Mouse (Mus musculus) midbrain, embryonic 13.5 days (tissue): ENCODE results near the gene Pde6d. TPM values are rescaled to one million over a fixed set of nuclear protein-coding genes. Genes with fewer than 3 reads are reported as not detected.
"Not testable (repeated sequence)": the region's sequence is repeated elsewhere in the genome, so short reads cannot be mapped to it uniquely, and the experiment has no call there.

Experiments used
- ATAC-seq: fragments of 200-750 bp; cut with Nextera tagmentation; 2 replicates; pipeline ENCODE4 v1.8.0; 2017; ENCODE audit warnings: mild to moderate bottlenecking, moderate TSS enrichment, moderate library complexity
- H3K27ac ChIP-seq: fragments of 300-500 bp; sonication (generic); 2 replicates; pipeline ENCODE4 v1.5.1; 2015; ENCODE audit warnings: inconsistent platforms, mild to moderate bottlenecking, moderate library complexity
- H3K27me3 ChIP-seq: fragments of 300-500 bp; sonication (generic); 2 replicates; pipeline ENCODE4 v1.6.1; 2015; ENCODE audit warnings: mild to moderate bottlenecking, inconsistent platforms
- H3K36me3 ChIP-seq: fragments of 300-500 bp; sonication (generic); 2 replicates; pipeline ENCODE4 v1.6.1; 2015; ENCODE audit warnings: mild to moderate bottlenecking, inconsistent platforms
- H3K4me1 ChIP-seq: fragments of 300-500 bp; sonication (generic); replicated peaks from 2 replicates; pipeline ENCODE4 v1.6.1; 2015; ENCODE audit warnings: inconsistent platforms
- H3K4me2 ChIP-seq: fragments of 300-500 bp; sonication (generic); replicated peaks from 2 replicates; pipeline ENCODE4 v1.6.1; 2015; ENCODE audit warnings: moderate library complexity, mild to moderate bottlenecking, inconsistent platforms
- H3K4me3 ChIP-seq: fragments of 300-500 bp; sonication (generic); replicated peaks from 2 replicates; pipeline ENCODE4 v1.5.1; 2015; ENCODE audit warnings: mild to moderate bottlenecking, inconsistent platforms
- H3K9ac ChIP-seq: fragments of 300-500 bp; sonication (generic); replicated peaks from 2 replicates; pipeline ENCODE4 v1.6.1; 2015; ENCODE audit warnings: mild to moderate bottlenecking, inconsistent platforms
- H3K9me3 ChIP-seq: fragments of 300-500 bp; sonication (generic); 2 replicates; pipeline ENCODE4 v1.6.1; 2016; ENCODE audit warnings: mild to moderate bottlenecking, inconsistent platforms
- WGBS: fragments of 180-500 bp; shearing (Covaris S2); methylation state at CpG from one replicate; pipeline ENCODE4 v1.1.7; 2015; 5-methylcytosine and 5-hydroxymethylcytosine counted together
- polyA plus RNA-seq: library from polyadenylated mRNA; unstranded; fragments of >200 nt; fragmentation: Nextera tagmentation; extraction: Ambion mirVana; gene quantifications from 2 replicates; pipeline ENCODE4 v1.2.1, GENCODE M21; 2015

The Pde6d gene
- polyA plus RNA-seq, 1 experiment from 2014 or later: 90.2 TPM

GRCm38 (mm10) chr1:86559232-86559631 lies 23.2 kb downstream of the Pde6d start:
- H3K27ac ChIP-seq: no peak overlapping the region
- H3K4me1 ChIP-seq: no peaks in the 10 kb centered on the region
- ATAC-seq: no peak
- no peaks in the 10 kb centered on the region for H3K27me3 ChIP-seq
- no peak overlapping the region for H3K4me2 ChIP-seq
- peaks cover 42% of the 10 kb centered on the region for H3K36me3 ChIP-seq
- WGBS: 92% methylated on average over 3 of the region's 3 CpGs
- H3K9me3 ChIP-seq: no peaks in the 10 kb centered on the region
- no peak overlapping the region for H3K9ac ChIP-seq
- H3K4me3 ChIP-seq: no peak overlapping the region

GRCm38 (mm10) chr1:86557872-86558271 lies 24.6 kb downstream of the Pde6d start:
- Histone ChIP-seq H3K9me3 (no peaks in the 10 kb centered on the region), H3K27me3 (no peaks in the 10 kb centered on the region), H3K4me3 (no peak overlapping the region), H3K27ac (no peak overlapping the region), H3K4me1 (no peaks in the 10 kb centered on the region), H3K4me2 (no peak overlapping the region), H3K36me3 (peaks cover 29% of the 10 kb centered on the region), H3K9ac (no peak overlapping the region)
- 83% methylated on average over 7 of the region's 7 CpGs for WGBS
- ATAC-seq: no peak

- no peaks in the 10 kb centered on the region for H3K9me3 ChIP-seq
- H3K9ac ChIP-seq: no peak overlapping the region
- WGBS: 89% methylated on average over 3 of the region's 3 CpGs
- H3K4me2 ChIP-seq: no peak overlapping the region
- no peak overlapping the region for H3K27ac ChIP-seq
- no peak for ATAC-seq
- no peaks in the 10 kb centered on the region for H3K27me3 ChIP-seq
- H3K36me3 ChIP-seq: peaks cover 26% of the 10 kb centered on the region
- no peaks in the 10 kb centered on the region for H3K4me1 ChIP-seq
- H3K4me3 ChIP-seq: no peak overlapping the region
Measured at GRCm38 (mm10) chr1:86555665-86556064, 26.8 kb downstream of the Pde6d start.

- H3K27ac ChIP-seq: no peak overlapping the region
- H3K4me1 ChIP-seq: no peaks in the 10 kb centered on the region
- no peaks in the 10 kb centered on the region for H3K9me3 ChIP-seq
- WGBS: 12% methylated on average over 2 of the region's 2 CpGs
- H3K4me2 ChIP-seq: no peak overlapping the region
- no peak for ATAC-seq
- no peak overlapping the region for H3K4me3 ChIP-seq
- H3K9ac ChIP-seq: no peak overlapping the region
- no peaks in the 10 kb centered on the region for H3K27me3 ChIP-seq
- H3K36me3 ChIP-seq: peaks cover 21% of the 10 kb centered on the region
Measured at GRCm38 (mm10) chr1:86551877-86552276, 30.6 kb downstream of the Pde6d start.

- 68% methylated on average over 4 of the region's 4 CpGs for WGBS
- H3K4me1 ChIP-seq: no peaks in the 10 kb centered on the region
Measured at GRCm38 (mm10) chr1:86551299-86551698, 31.1 kb downstream of the Pde6d start.

GRCm38 (mm10) chr1:86546797-86547196 lies 35.6 kb downstream of the Pde6d start:
- no peak overlapping the region for H3K9ac ChIP-seq
- no peak overlapping the region for H3K4me3 ChIP-seq
- ATAC-seq: no peak
- 55% methylated on average over 3 of the region's 3 CpGs for WGBS
- H3K36me3 ChIP-seq: peaks cover 61% of the 10 kb centered on the region
- no peak overlapping the region for H3K27ac ChIP-seq
- H3K9me3 ChIP-seq: no peaks in the 10 kb centered on the region
- no peak overlapping the region for H3K4me2 ChIP-seq
- H3K4me1 ChIP-seq: no peaks in the 10 kb centered on the region
- H3K27me3 ChIP-seq: no peaks in the 10 kb centered on the region

More at GRCm38 (mm10) chr1:86551299-86551698, 31.1 kb downstream of the Pde6d start:
- no peak for ATAC-seq
- Histone ChIP-seq H3K36me3 (peaks cover 21% of the 10 kb centered on the region), H3K4me2 (no peak overlapping the region), H3K27ac (no peak overlapping the region), H3K9me3 (no peaks in the 10 kb centered on the region), H3K4me3 (no peak overlapping the region), H3K27me3 (no peaks in the 10 kb centered on the region), H3K9ac (no peak overlapping the region)

GRCm38 (mm10) chr1:86542584-86542983 lies 39.8 kb downstream of the Pde6d start:
- Histone ChIP-seq H3K4me1 (no peaks in the 10 kb centered on the region), H3K4me2 (no peak overlapping the region), H3K9ac (no peak overlapping the region), H3K27ac (no peak overlapping the region), H3K4me3 (no peak overlapping the region), H3K9me3 (no peaks in the 10 kb centered on the region), H3K36me3 (peaks cover 63% of the 10 kb centered on the region), H3K27me3 (no peaks in the 10 kb centered on the region)
- 96% methylated on average over 2 of the region's 2 CpGs for WGBS
- ATAC-seq: no peak

GRCm38 (mm10) chr1:86539583-86539982 lies 42.8 kb downstream of the Pde6d start:
- H3K4me2 ChIP-seq, H3K27ac ChIP-seq, H3K9me3 ChIP-seq, H3K4me3 ChIP-seq, H3K9ac ChIP-seq, ATAC-seq, H3K27me3 ChIP-seq, H3K4me1 ChIP-seq: not testable (repeated sequence)
- H3K36me3 ChIP-seq: peaks cover 36% of the 10 kb centered on the region
- 89% methylated on average over 12 of the region's 12 CpGs for WGBS

GRCm38 (mm10) chr1:86538383-86538782 lies 44.0 kb downstream of the Pde6d start:
- WGBS: 57% methylated on average over 3 of the region's 3 CpGs

GRCm38 (mm10) chr1:86533411-86534130 lies 48.9 kb downstream of the Pde6d start:
- ATAC-seq: no peak
- peaks cover 33% of the 10 kb centered on the region for H3K4me1 ChIP-seq
- H3K4me2 ChIP-seq: no peak overlapping the region

More at GRCm38 (mm10) chr1:86538383-86538782, 44.0 kb downstream of the Pde6d start:
- no peak overlapping the region for H3K27ac ChIP-seq
- H3K4me3 ChIP-seq: no peak overlapping the region
- no peak overlapping the region for H3K9ac ChIP-seq
- H3K4me1 ChIP-seq: no peaks in the 10 kb centered on the region
- ATAC-seq: no peak
- H3K36me3 ChIP-seq: peaks cover 27% of the 10 kb centered on the region
- H3K9me3 ChIP-seq: no peaks in the 10 kb centered on the region
- H3K27me3 ChIP-seq: no peaks in the 10 kb centered on the region
- no peak overlapping the region for H3K4me2 ChIP-seq

GRCm38 (mm10) chr1:86532362-86533051 lies 49.9 kb downstream of the Pde6d start:
- peak overlapping the region; percentile 17 for H3K4me3 ChIP-seq
- H3K27me3 ChIP-seq: no peaks in the 10 kb centered on the region
- 0 out of 2 replicates have a peak overlapping the region, but pooled peaks have one; percentile 24 for H3K9ac ChIP-seq
- peaks cover 33% of the 10 kb centered on the region for H3K4me1 ChIP-seq
- 25% methylated on average over 11 of the region's 11 CpGs for WGBS
- peaks cover 27% of the 10 kb centered on the region for H3K36me3 ChIP-seq
- H3K27ac ChIP-seq: peak overlapping the region; percentile 69
- no peaks in the 10 kb centered on the region for H3K9me3 ChIP-seq
- peak; percentile 62 for ATAC-seq
- H3K4me2 ChIP-seq: peak overlapping the region; percentile 35

More at GRCm38 (mm10) chr1:86533411-86534130, 48.9 kb downstream of the Pde6d start:
- H3K9me3 ChIP-seq: no peaks in the 10 kb centered on the region
- H3K27me3 ChIP-seq: no peaks in the 10 kb centered on the region
- H3K9ac ChIP-seq: no peak overlapping the region
- 78% methylated on average over 6 of the region's 6 CpGs for WGBS
- no peak overlapping the region for H3K4me3 ChIP-seq
- H3K27ac ChIP-seq: peak overlapping the region; percentile 6; the same call in 1 of the 2 replicates
- H3K36me3 ChIP-seq: peaks cover 27% of the 10 kb centered on the region

- Histone ChIP-seq H3K4me2 (peak overlapping the region; percentile 35), H3K9ac (peak overlapping the region; percentile 24; the same call in 1 of the 2 replicates)
- WGBS: 4% methylated on average over 13 of the region's 13 CpGs
Measured at GRCm38 (mm10) chr1:86531547-86532321, 50.7 kb downstream of the Pde6d start.

More at GRCm38 (mm10) chr1:86531547-86532321, 50.7 kb downstream of the Pde6d start:
- H3K9me3 ChIP-seq: no peaks in the 10 kb centered on the region
- H3K36me3 ChIP-seq: peaks cover 27% of the 10 kb centered on the region
- H3K27me3 ChIP-seq: no peaks in the 10 kb centered on the region
- H3K27ac ChIP-seq: peak overlapping the region; percentile 69
- peak overlapping the region; percentile 17 for H3K4me3 ChIP-seq
- H3K4me1 ChIP-seq: peaks cover 33% of the 10 kb centered on the region
- peak; percentile 51 for ATAC-seq
